Mouse (Mus musculus): ENCODE data around the gene Mrm2. TPM values are rescaled to one million over a fixed set of nuclear protein-coding genes. Genes with fewer than 3 reads are reported as not detected.

The Mrm2 gene
- polyA plus RNA-seq (2015; fragmentation: Nextera tagmentation; extraction: Ambion mirVana) = 18.1 and 21.1 TPM in 2 replicates

GRCm38 (mm10) chr5:140331615-140332512 is at the start of gene Mrm2:
TSS of gene Mrm2 (minus strand) at chr5:140331898.
- peak within 1 kb of the TSS; percentile 91 for H3K4me2 ChIP-seq (ENCODE audit: low read depth, low read length)
- WGBS = under 1% methylated on average over 39 of the region's 39 CpGs
- peak; percentile 81 for ATAC-seq (ENCODE audit: low read depth)
- H3K4me3 ChIP-seq (ENCODE audit: low read length) = peak within 1 kb of the TSS; percentile 70
- H3K27me3 ChIP-seq (ENCODE audit: control insufficient read depth, insufficient read depth, low read depth, low read length) = no peaks in the 10 kb centered on the region
- H3K9me3 ChIP-seq (ENCODE audit: control insufficient read depth, low read length) = no peaks in the 10 kb centered on the region
- H3K9ac ChIP-seq (ENCODE audit: low read length) = peak within 1 kb of the TSS; percentile 92
- peaks cover 3% of the 10 kb centered on the region for H3K36me3 ChIP-seq (ENCODE audit: control insufficient read depth, insufficient read depth, low read length)
- peaks cover 16% of the 10 kb centered on the region for H3K4me1 ChIP-seq (replicated peaks; ENCODE audit: control insufficient read depth, insufficient read depth, low read length)
- peak within 1 kb of the TSS; percentile 93 for H3K27ac ChIP-seq (ENCODE audit: low read length)

DNA sequence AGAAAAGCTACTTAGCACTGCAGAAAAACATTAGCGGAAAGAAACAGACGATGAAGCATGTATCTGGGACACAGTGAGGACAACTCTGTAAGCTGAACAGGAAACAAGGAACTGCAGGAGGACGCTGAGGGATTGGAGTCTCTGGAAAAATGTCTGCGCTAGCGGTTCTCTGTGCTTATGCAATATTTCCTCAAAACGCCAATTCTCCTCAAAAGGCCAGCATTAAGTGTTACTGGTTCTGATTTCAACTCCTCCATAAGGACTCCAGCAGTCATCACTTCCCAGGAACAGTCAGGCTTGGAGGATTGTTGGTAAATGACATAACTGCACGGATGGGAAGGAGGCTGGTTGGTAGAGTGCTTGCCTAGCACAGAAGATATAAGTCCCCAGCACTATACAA is 49.5 kb upstream of the Mrm2 start:
- Histone ChIP-seq H3K4me3 (ENCODE audit: low read length) (no peak overlapping the region), H3K4me1 (replicated peaks; ENCODE audit: control insufficient read depth, insufficient read depth, low read length) (peaks cover 3% of the 10 kb centered on the region; the same call in 1 of the 2 replicates), H3K27ac (ENCODE audit: low read length) (0 out of 2 replicates have a peak overlapping the region, but pooled peaks have one; percentile 1), H3K36me3 (ENCODE audit: control insufficient read depth, insufficient read depth, low read length) (no peaks in the 10 kb centered on the region), H3K27me3 (ENCODE audit: control insufficient read depth, insufficient read depth, low read depth, low read length) (no peaks in the 10 kb centered on the region), H3K4me2 (ENCODE audit: low read depth, low read length) (no peak overlapping the region), H3K9me3 (ENCODE audit: control insufficient read depth, low read length) (no peaks in the 10 kb centered on the region), H3K9ac (ENCODE audit: low read length) (no peak overlapping the region)
- ATAC-seq (ENCODE audit: low read depth) = peak; percentile 57
- WGBS = 77% methylated on average over 7 of the region's 7 CpGs

- H3K36me3 ChIP-seq (ENCODE audit: control insufficient read depth, insufficient read depth, low read length) = no peaks in the 10 kb centered on the region
- no peaks in the 10 kb centered on the region for H3K9me3 ChIP-seq (ENCODE audit: control insufficient read depth, low read length)
- H3K27me3 ChIP-seq (ENCODE audit: control insufficient read depth, insufficient read depth, low read depth, low read length) = no peaks in the 10 kb centered on the region
- ATAC-seq (ENCODE audit: low read depth) = no peak
- no peak overlapping the region for H3K9ac ChIP-seq (ENCODE audit: low read length)
- no peak overlapping the region for H3K4me3 ChIP-seq (ENCODE audit: low read length)
- H3K4me2 ChIP-seq (ENCODE audit: low read depth, low read length) = no peak overlapping the region
- H3K4me1 ChIP-seq (replicated peaks; ENCODE audit: control insufficient read depth, insufficient read depth, low read length) = peaks cover 3% of the 10 kb centered on the region; the same call in 1 of the 2 replicates
- H3K27ac ChIP-seq (ENCODE audit: low read length) = no peak overlapping the region
- 70% methylated on average over 6 of the region's 6 CpGs for WGBS
Measured at GRCm38 (mm10) chr5:140379299-140379698, 47.6 kb upstream of the Mrm2 start.

GRCm38 (mm10) chr5:140378121-140378853 is 46.6 kb upstream of the Mrm2 start:
- Histone ChIP-seq H3K9ac (ENCODE audit: low read length) (no peak overlapping the region), H3K9me3 (ENCODE audit: control insufficient read depth, low read length) (no peaks in the 10 kb centered on the region), H3K27me3 (ENCODE audit: control insufficient read depth, insufficient read depth, low read depth, low read length) (no peaks in the 10 kb centered on the region), H3K4me3 (ENCODE audit: low read length) (no peak overlapping the region), H3K4me1 (replicated peaks; ENCODE audit: control insufficient read depth, insufficient read depth, low read length) (peaks cover 3% of the 10 kb centered on the region; the same call in 1 of the 2 replicates), H3K4me2 (ENCODE audit: low read depth, low read length) (no peak overlapping the region), H3K36me3 (ENCODE audit: control insufficient read depth, insufficient read depth, low read length) (no peaks in the 10 kb centered on the region), H3K27ac (ENCODE audit: low read length) (no peak overlapping the region)
- 83% methylated on average over 6 of the region's 6 CpGs for WGBS
- ATAC-seq (ENCODE audit: low read depth) = no peak

- no peak overlapping the region for H3K4me2 ChIP-seq (ENCODE audit: low read depth, low read length)
Measured at GRCm38 (mm10) chr5:140375249-140375829, 43.6 kb upstream of the Mrm2 start.

DNA sequence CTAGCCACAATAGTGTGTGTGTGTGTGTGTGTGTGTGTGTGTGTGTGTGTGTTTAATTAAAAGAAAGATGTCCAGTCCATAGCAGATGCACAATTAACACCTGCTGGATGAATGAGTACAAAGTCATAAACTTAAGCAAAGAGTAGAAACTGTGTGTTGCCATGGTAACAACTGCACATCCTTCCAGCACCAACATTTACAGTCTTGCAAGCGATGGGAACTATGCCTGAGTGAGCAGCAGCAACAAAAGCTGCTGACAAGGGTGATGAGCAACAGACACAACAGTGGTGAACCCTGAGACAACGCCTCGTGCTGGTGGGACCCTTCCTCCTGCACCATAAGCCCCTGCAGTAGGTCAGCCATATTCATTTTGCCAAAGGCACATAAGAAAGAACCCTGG is 42.5 kb upstream of the Mrm2 start:
- Histone ChIP-seq H3K4me2 (ENCODE audit: low read depth, low read length) (no peak overlapping the region), H3K36me3 (ENCODE audit: control insufficient read depth, insufficient read depth, low read length) (no peaks in the 10 kb centered on the region), H3K27me3 (ENCODE audit: control insufficient read depth, insufficient read depth, low read depth, low read length) (no peaks in the 10 kb centered on the region), H3K9me3 (ENCODE audit: control insufficient read depth, low read length) (no peaks in the 10 kb centered on the region), H3K27ac (ENCODE audit: low read length) (no peak overlapping the region), H3K4me1 (replicated peaks; ENCODE audit: control insufficient read depth, insufficient read depth, low read length) (peaks cover 12% of the 10 kb centered on the region; the same call in 1 of the 2 replicates), H3K9ac (ENCODE audit: low read length) (no peak overlapping the region), H3K4me3 (ENCODE audit: low read length) (no peak overlapping the region)
- WGBS = 74% methylated on average over 3 of the region's 3 CpGs
- ATAC-seq (ENCODE audit: low read depth) = no peak

More at GRCm38 (mm10) chr5:140375249-140375829, 43.6 kb upstream of the Mrm2 start:
- no peak overlapping the region for H3K9ac ChIP-seq (ENCODE audit: low read length)
- ATAC-seq (ENCODE audit: low read depth) = no peak
- no peaks in the 10 kb centered on the region for H3K36me3 ChIP-seq (ENCODE audit: control insufficient read depth, insufficient read depth, low read length)
- no peaks in the 10 kb centered on the region for H3K9me3 ChIP-seq (ENCODE audit: control insufficient read depth, low read length)
- no peak overlapping the region for H3K27ac ChIP-seq (ENCODE audit: low read length)
- peaks cover 9% of the 10 kb centered on the region; the same call in 1 of the 2 replicates for H3K4me1 ChIP-seq (replicated peaks; ENCODE audit: control insufficient read depth, insufficient read depth, low read length)
- H3K4me3 ChIP-seq (ENCODE audit: low read length) = no peak overlapping the region
- no peaks in the 10 kb centered on the region for H3K27me3 ChIP-seq (ENCODE audit: control insufficient read depth, insufficient read depth, low read depth, low read length)
- WGBS = 86% methylated on average over 4 of the region's 4 CpGs

- no peaks in the 10 kb centered on the region for H3K36me3 ChIP-seq (ENCODE audit: control insufficient read depth, insufficient read depth, low read length)
- peaks cover 12% of the 10 kb centered on the region; the same call in 1 of the 2 replicates for H3K4me1 ChIP-seq (replicated peaks; ENCODE audit: control insufficient read depth, insufficient read depth, low read length)
- no peaks in the 10 kb centered on the region for H3K9me3 ChIP-seq (ENCODE audit: control insufficient read depth, low read length)
- no peak for ATAC-seq (ENCODE audit: low read depth)
- WGBS = 80% methylated on average over 2 of the region's 2 CpGs
- H3K27ac ChIP-seq (ENCODE audit: low read length) = no peak overlapping the region
- no peak overlapping the region for H3K9ac ChIP-seq (ENCODE audit: low read length)
- no peak overlapping the region for H3K4me2 ChIP-seq (ENCODE audit: low read depth, low read length)
- no peak overlapping the region for H3K4me3 ChIP-seq (ENCODE audit: low read length)
- H3K27me3 ChIP-seq (ENCODE audit: control insufficient read depth, insufficient read depth, low read depth, low read length) = no peaks in the 10 kb centered on the region
Measured at GRCm38 (mm10) chr5:140373711-140374110, 42.0 kb upstream of the Mrm2 start.

GRCm38 (mm10) chr5:140371671-140372070 is 40.0 kb upstream of the Mrm2 start:
- no peak overlapping the region for H3K4me2 ChIP-seq (ENCODE audit: low read depth, low read length)
- no peak overlapping the region for H3K27ac ChIP-seq (ENCODE audit: low read length)
- H3K27me3 ChIP-seq (ENCODE audit: control insufficient read depth, insufficient read depth, low read depth, low read length) = no peaks in the 10 kb centered on the region
- peaks cover 9% of the 10 kb centered on the region; the same call in 1 of the 2 replicates for H3K4me1 ChIP-seq (replicated peaks; ENCODE audit: control insufficient read depth, insufficient read depth, low read length)
- no peaks in the 10 kb centered on the region for H3K9me3 ChIP-seq (ENCODE audit: control insufficient read depth, low read length)
- 92% methylated on average over 3 of the region's 3 CpGs for WGBS
- ATAC-seq (ENCODE audit: low read depth) = no peak
- no peaks in the 10 kb centered on the region for H3K36me3 ChIP-seq (ENCODE audit: control insufficient read depth, insufficient read depth, low read length)
- no peak overlapping the region for H3K9ac ChIP-seq (ENCODE audit: low read length)
- no peak overlapping the region for H3K4me3 ChIP-seq (ENCODE audit: low read length)
